Comparison of ENCODE assay signal across 19 mouse cellular contexts in genomic region chr16:87604002-87604401, GRCm38 (mm10). TPM values are rescaled to one million over a fixed set of nuclear protein-coding genes. Genes with fewer than 3 reads are reported as not detected.
"Had no signal": no experiment of that assay in that cellular context is flagged by ENCODE, and none has a peak within 500 bp of the region (broad histone marks: within the 10 kb centered on the region; RNA-seq: fewer than 3 reads in every experiment).

No protein-coding gene starts in this region.

- H3K9me3 ChIP-seq: limb, embryonic 12.5 days; liver, embryonic 13.5 days; midbrain, embryonic 13.5 days; neural tube, embryonic 15.5 days; stomach, embryonic 15.5 days had no signal

- H3K4me3 ChIP-seq: limb, embryonic 12.5 days; liver, embryonic 13.5 days; megakaryocyte, embryonic 14.5 days; midbrain, embryonic 13.5 days; myocyte; neural tube, embryonic 15.5 days; stomach, embryonic 15.5 days had no signal

- H3K9ac ChIP-seq: limb, embryonic 12.5 days; liver, embryonic 13.5 days; liver, postnatal 0 days; midbrain, embryonic 13.5 days; neural tube, embryonic 15.5 days; stomach, embryonic 15.5 days had no signal

- H3K4me1 ChIP-seq: liver, embryonic 13.5 days; midbrain, embryonic 13.5 days had no signal

- H3K27me3 ChIP-seq: limb, embryonic 12.5 days; liver, embryonic 13.5 days; megakaryocyte, embryonic 14.5 days; midbrain, embryonic 13.5 days; neural tube, embryonic 15.5 days; stomach, embryonic 15.5 days had no signal

- ATAC-seq: liver, postnatal 0 days; midbrain, embryonic 13.5 days had no signal

- H3K4me2 ChIP-seq: limb, embryonic 12.5 days; liver, embryonic 13.5 days; midbrain, embryonic 13.5 days; neural tube, embryonic 15.5 days; stomach, embryonic 15.5 days had no signal

- DNase-seq: kidney, adult 11 months; kidney, adult 9 months; kidney, postnatal 36 days; layer of hippocampus, adult 9-11 months; layer of hippocampus, postnatal 36 days; liver; liver, embryonic 13.5 days; liver, postnatal 0 days; right cerebral cortex, postnatal 4 days; thymus, postnatal 4 days had no signal

- H3K27ac ChIP-seq: kidney, postnatal 0 days; limb, embryonic 12.5 days; liver, embryonic 13.5 days; midbrain, embryonic 13.5 days; neural tube, embryonic 15.5 days; stomach, embryonic 15.5 days had no signal

- H3K36me3 ChIP-seq: limb, embryonic 12.5 days; liver, embryonic 13.5 days; midbrain, embryonic 13.5 days; neural tube, embryonic 15.5 days; stomach, embryonic 15.5 days had no signal

RNA-seq across cellular contexts. Expression of gene Map3k7cl, which starts 50.9 kb away (rescaled TPM):
- polyA plus RNA-seq: limb, embryonic 12.5 days; liver, embryonic 13.5 days; liver, postnatal 0 days; midbrain, embryonic 13.5 days; midbrain, postnatal 0 days; neural tube, embryonic 11.5 days had no signal
